In the genomic region with DNA sequence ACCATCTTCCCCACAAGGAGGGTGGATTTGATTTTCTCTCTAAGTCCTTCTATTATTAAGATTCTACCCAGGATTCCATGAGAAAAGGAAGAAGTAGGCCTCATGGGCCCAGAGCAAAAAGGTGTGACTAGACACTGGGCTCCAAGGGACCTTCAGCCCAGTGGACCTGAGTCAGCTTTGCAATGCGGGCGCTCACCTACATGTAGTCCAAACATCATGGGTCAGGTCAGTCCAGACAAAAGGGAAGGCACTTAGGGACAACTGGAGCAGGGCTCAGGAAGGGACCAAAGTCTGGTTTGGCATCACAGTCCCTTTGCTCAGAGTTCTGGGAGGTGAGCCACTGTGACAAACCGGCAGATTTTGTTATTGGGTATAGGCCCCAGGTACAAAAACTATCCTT, we compare ENCODE assay signal across 21 mouse cellular contexts.
"Had no signal": no experiment of that assay in that cellular context is flagged by ENCODE, and none has a peak within 500 bp of the region (broad histone marks: within the 10 kb centered on the region; RNA-seq: fewer than 3 reads in every experiment).

No protein-coding gene starts in this region.

- H3K9ac ChIP-seq: liver, embryonic 12.5 days; liver, embryonic 15.5 days; lung, embryonic 15.5 days; neural tube, embryonic 12.5 days had no signal

- H3K9me3 ChIP-seq: liver, embryonic 12.5 days; liver, embryonic 15.5 days; lung, embryonic 15.5 days; megakaryocyte, embryonic 14.5 days; midbrain, embryonic 10.5 days; neural tube, embryonic 12.5 days; neural tube, embryonic 15.5 days had no signal

- H3K27me3 ChIP-seq: lung, embryonic 15.5 days; neural tube, embryonic 12.5 days; neural tube, embryonic 15.5 days had no signal

- H3K4me3 ChIP-seq: left cerebral cortex, adult 2 months; liver, embryonic 12.5 days; liver, embryonic 15.5 days; lung, embryonic 15.5 days; megakaryocyte, embryonic 14.5 days; midbrain, embryonic 10.5 days; neural tube, embryonic 12.5 days; neural tube, embryonic 15.5 days had no signal

- DNase-seq: layer of hippocampus, postnatal 36 days; lung, adult 18-20 months; lung, postnatal 10 days; lung, postnatal 36 days; midbrain, embryonic 14.5 days; right cerebral cortex, adult 18-20 months; right cerebral cortex, postnatal 14 days; right cerebral cortex, postnatal 4 days; thymus, adult 2 months; thymus, postnatal 14 days; thymus, postnatal 4 days had no signal

- H3K4me2 ChIP-seq: liver, embryonic 12.5 days; liver, embryonic 15.5 days; lung, embryonic 15.5 days; neural tube, embryonic 12.5 days; neural tube, embryonic 15.5 days had no signal

- H3K36me3 ChIP-seq: liver, embryonic 15.5 days had no signal

- H3K27ac ChIP-seq: left cerebral cortex, adult 2 months; liver, embryonic 12.5 days; liver, embryonic 15.5 days; lung, embryonic 15.5 days; midbrain, embryonic 10.5 days; neural tube, embryonic 12.5 days; neural tube, embryonic 15.5 days; stomach, postnatal 0 days had no signal

- ATAC-seq: intestine, postnatal 0 days; liver, embryonic 12.5 days had no signal
